Mouse (Mus musculus) layer of hippocampus, postnatal 14 days (tissue): ENCODE data around the gene Shisa6. TPM values are rescaled to one million over a fixed set of nuclear protein-coding genes. Genes with fewer than 3 reads are reported as not detected.

ENCODE experiments used
- DNase-seq, 2 experiments: peaks; one replicate each; pipeline ENCODE4 v3.0.0; 2021 to 2022; ENCODE audit warnings: low spot score in 2 of 2, mixed read lengths in 1 of 2
- long read RNA-seq, 2 experiments: library from polyadenylated mRNA; stranded (forward); transcript quantifications; one replicate each; pipeline ENCODE4 v2.0.0; 2021
- total RNA-seq, 2 experiments: library from RNA; stranded (reverse); gene quantifications; 2 replicates each; pipeline ENCODE4 v1.2.3; 2021

The Shisa6 gene
- total RNA-seq: 100 to 1,000 TPM; 204 to 221 TPM
- long read RNA-seq, experiment 1, full-length matches to known transcripts: 3 of 15 reads
- long read RNA-seq, experiment 1, partial matches to known transcripts: 4 of 15 reads
- long read RNA-seq, experiment 1, other reads (novel, unspliced or antisense): 8 of 15 reads
- long read RNA-seq, experiment 2, full-length matches to known transcripts: 4 of 26 reads
- long read RNA-seq, experiment 2, partial matches to known transcripts: 6 of 26 reads
- long read RNA-seq, experiment 2, other reads (novel, unspliced or antisense): 16 of 26 reads

DNA sequence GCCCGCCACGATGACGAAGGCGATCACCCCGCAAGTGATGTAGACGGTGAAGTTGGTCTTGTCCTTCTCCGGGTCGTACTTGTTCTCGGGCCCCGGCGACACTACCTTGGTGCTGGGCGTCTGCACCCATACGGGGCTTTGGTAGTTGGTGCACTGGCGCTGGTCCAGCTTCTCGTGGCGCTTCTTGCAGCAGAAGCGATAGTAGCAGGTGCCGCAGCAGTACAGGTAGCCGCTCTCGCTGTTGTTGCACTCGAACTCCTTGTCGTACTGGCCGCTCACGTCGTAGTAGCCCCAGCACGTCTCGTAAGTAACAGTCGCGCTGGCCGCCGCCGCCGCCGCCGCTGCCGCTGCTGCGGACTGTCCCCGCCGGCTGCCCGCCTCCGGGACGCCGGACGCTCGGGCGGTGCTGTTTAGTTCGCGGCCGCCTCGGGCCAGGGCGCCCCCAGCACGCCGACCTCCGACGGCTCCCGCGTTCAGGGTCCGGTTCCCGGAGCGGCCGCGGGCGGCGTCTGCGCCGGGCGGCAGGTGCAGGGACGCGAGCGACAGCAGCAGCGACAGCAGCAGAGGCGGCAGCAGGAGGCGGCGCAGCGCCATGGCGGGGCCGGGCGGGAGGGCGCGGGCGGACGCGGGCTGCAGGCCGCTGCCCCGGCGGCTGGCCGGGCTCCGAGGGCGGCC lies at the start of gene Shisa6:
Shisa6 (minus strand) TSS at position 594 of the 675 bp plus-strand sequence.
- DNase-seq: peak; percentile 24 to 53

DNA sequence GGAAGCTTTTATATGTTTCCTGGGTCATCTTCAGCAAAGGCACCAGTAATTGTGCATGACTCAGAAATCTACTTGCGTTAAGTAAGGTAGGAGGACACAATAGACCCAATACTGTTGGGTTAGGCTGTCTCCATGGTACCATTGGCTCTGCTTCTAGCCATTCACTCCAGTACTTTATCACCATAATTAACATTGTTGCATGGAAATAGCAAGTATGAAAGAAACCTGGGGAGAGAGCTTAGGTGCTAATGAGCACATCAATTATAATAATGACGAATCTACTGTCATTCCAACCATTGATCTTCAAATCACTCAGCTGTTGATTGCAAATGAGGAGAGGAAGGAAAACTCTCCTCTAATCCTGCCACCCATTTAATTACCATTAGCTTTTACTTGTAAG lies 48.1 kb upstream of the Shisa6 start:
- DNase-seq: peak in 1 of 2 experiments; percentile 50

DNA sequence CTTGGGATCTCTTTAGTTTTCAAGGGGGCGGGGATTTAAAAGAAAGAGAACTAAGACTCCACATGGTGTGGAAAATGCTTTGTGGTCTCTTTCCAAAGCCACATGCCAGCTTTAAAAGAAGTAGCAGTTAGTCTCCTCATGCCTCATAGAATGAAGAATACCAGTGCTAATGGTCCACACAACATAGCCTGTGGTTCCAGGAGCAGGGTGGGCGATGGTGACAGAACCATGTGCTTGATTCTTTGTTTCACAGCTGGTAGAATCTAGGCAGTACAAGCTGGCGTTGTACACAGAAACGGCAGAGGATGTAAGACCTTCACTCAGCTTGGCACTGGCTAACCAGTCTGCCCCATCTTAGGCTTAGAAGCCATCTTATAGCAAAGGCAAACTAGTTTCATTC lies 43.3 kb upstream of the Shisa6 start:
- DNase-seq: no peak

DNA sequence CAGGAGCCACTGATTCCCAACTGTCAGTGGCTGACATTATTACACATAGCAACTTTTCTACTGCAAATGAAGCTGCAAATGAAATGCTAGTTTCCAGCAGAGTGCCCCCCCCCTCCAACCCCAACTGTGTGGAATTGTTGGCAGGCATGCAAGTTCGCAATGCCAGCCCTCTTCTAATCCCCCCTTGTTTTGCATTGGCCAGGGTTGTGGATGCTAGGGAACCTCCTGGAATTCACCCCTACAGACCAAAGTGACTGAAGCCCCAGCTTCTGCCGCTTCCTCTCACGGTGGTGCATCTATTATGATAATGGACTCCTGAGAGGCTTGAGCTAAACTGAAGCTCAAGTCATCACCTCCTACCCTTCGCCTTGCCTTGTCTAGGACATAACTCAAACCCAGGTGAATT lies 42.6 kb upstream of the Shisa6 start:
- peak; percentile 12 to 35 for DNase-seq

DNA sequence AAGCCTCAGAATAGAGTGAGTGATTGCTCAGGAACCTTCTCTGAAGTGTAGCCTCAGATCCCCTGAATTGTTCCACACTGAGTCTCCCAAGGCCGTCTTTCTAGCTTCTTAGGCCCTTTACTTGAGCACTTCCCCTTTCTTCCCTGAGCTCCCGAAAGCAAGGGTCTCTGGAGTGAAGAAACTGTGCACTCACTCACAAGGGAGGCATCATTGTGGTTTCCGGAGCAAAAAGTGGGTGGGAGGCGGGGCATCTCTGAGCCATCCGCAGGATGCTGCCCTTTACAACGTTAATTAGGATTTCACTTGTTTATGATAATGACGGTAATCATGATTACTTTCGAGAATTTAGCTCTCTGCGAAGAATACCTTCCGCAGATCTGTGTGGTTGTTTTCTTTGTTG lies 41.6 kb upstream of the Shisa6 start:
- DNase-seq: no peak

DNA sequence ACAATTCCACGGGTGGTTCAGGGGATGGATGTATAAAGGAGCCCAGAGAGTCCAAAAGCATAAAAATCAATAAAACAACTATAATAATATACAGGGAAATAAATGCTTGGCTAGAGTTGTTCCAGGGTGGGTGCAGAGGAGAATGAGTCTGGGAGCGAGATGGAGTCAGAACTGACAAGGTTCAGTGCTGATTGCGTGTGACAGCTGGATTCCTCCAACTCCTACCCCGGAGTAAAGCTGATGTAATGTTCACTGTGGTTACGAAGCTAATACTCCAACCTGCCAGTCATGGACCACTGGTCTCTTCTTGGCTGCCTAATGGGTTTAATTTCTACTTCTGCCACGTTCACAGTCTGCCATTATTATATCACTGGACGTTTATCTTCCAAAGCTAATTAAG lies 36.5 kb upstream of the Shisa6 start:
- no peak for DNase-seq

DNA sequence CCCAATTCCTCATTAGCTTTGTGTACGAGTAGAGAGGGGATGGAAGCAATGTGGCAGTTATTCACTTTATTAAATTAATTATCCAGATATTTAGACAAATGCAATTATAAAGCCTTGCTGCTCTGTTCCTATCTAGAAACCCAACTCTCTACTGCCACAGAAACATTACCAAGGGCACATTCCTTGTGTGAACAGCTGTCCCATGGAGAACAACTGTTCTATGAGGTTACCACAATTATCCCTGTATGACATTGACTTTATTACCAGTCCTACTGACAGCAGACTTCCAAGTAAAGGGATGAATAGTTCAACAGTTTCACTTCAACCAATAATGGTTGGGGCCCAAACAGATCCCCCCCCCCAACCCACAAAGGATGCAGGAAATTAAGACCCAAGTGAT lies 12.1 kb upstream of the Shisa6 start:
- DNase-seq: no peak

DNA sequence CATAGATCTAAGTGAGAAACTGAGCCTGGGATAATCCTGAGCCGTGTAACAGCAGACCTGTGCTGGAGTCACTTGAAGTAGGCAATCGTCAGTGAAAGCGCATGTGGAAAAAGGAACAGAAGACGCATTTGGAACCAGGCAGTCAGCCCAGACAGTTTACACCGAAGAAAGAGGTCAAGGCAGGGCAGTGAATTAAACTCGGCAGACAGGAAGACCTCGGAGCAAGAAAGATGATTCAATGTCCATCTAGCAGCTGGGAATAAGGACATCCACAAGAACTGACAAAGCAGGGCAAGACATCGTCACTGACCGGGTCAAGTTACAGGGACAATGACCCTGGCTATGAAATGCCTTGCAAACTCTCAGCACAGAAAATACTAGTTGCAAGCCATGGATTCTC lies 10.1 kb upstream of the Shisa6 start:
- no peak for DNase-seq

DNA sequence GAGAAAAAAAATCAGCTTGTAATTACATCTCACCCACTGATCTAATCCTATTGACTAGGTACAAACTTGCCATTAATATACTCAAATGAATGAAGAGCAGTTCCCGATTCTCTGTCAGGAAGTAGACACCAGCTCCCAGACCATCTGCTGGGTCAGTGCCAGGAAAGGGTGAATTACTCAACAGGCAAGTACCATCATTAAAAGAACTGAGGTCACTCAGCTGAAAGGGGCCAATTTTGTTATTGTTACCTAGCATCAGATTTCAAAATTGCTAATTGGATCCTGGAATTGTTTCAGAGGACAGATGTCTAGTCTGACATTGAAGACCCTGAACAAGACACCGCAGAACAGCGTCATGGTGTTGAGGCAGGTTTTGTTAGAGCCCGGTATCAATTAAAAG lies 9.4 kb upstream of the Shisa6 start:
- DNase-seq: no peak

DNA sequence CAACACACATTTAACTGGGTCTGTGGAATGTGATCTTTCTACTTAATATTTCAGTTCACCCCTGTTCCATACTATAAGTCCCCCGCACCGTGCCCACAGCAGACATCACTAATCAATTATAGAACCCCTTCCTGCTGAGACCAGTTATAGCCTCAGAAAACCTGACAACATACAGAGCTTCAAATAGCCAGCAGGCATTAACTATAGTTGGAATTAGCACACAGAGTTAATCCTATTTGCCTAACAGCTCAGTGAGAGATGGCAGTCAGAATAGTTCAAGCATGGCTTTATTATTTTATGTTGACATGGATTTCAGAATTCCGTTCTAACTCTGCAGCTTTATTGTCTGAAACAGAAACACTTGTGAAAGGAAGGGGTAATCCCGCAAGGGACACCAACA lies 8.5 kb upstream of the Shisa6 start:
- no peak for DNase-seq

DNA sequence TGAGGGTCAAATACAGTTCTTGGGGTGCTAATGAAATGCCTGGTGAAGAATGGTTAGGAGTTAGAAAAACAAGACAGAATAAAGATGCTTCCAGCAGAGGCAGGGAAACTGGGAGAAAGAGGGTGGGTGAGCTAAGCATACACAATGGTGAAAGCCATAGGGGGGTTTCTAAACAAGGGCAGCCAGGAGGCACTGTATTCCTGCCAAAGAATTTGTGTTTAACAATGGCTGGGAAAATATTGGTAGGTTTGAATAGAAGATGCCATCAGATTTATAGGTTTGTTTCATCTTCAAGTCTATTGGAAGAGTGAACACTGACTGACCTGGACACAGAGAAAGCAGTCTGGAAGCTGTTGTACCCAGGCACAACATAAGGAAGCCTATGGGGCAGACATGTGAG lies 2.4 kb upstream of the Shisa6 start:
- DNase-seq: no peak

DNA sequence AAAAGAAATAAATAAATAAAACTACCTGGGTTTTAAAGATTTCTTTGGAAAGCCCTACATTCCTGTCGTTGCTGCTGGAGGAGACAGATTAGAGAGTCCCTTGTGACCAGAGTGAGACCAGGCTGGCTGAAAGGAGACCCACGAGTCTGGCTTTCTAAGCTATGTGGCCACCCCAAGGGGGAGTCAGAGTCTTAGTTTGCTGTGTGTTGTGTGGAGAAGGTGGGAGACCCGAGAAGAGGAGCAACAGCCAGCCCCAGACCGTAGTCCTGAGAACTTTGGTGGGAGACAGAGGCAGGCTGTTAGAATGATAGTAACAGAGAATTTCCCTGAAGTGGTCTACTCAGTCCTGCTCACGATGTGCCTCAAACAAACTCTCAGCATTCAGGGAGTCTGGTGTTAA lies 1.6 kb upstream of the Shisa6 start:
- peak in 1 of 2 experiments; percentile 37 for DNase-seq

DNA sequence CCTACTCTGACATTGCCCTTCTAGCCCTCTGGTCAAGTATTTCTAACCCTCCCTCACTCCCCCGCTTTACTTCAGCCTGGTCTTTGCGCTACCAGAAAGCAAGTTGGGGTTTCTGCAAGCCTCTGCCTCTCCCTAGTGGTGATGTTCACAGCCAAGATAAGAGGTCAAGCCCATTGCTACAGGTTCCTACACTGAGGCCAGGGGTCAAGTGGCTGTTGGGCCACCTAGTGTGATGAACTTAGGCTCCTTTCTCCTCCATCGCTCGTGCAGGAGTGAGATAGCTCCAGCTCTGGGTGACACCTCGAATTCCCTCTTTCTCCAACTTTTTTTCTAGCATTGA lies 1.2 kb upstream of the Shisa6 start:
- DNase-seq: peak in 1 of 2 experiments; percentile 41

DNA sequence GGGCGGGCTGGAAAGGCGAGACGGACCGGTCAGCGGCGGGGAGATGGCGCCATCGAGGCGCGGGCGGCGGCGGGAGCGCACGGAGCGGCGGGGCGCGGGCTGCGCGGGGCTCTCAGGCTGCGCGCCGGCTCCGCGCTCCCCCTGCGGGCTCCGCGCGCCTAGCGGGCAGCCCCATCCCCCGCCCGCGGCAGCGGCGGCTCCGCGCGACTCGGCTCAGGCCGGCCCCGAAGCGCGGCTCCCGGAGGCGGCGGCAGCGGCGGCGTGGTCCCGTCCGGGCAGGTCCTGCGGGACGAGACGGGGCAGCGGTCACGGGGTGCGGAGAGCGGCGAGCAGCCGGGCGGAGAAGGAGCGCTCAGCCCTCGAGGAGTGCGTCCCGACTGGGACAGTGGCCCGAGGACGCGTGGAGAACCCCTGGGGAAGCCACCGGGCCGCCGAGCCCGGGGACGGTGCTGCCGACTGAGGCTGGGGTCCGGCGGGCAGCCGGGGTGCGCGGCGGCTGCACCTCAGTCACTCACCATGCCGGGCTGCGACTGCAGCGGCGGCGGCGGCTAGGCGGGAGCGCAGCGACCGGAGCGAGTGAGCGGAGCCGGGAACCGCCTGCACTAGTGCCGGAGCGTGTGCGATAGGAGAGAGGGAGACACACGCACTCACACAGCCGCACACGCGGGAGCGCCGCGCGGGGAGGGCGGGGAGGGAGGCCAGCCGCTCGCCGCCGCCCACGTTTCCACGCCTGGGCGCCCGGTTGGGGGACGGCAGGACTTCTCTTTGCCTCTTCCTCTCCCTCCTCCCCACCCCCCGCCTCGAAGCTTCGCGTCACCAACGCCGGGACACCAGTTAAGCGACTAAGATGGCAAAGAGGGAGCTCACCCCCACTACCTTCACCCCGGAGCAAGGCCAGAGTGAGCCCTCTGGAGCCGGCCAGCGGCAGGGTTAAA lies 549 bp upstream of the Shisa6 start:
- peak; percentile 48 to 59 for DNase-seq

DNA sequence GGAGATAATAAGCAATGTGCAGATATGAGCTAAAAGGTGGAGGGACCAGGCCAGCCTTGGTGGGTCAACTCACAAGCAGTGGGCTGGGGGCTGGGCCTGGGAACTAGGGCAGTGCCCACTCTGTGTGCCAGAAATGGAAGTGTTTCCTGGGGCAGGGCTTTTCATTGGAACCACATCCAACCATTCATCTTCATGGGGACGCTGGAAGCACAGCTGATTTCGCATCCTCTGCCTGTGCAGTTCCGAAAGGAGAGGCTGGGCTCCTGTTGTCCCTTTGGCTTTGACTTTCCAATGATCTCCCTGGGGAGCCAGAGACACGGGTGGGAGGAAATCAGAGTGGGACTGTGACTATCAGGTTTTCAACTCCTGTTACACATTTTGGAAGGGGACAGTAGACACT lies 1.5 kb downstream of the Shisa6 start:
- DNase-seq: peak in 1 of 2 experiments; percentile 28

DNA sequence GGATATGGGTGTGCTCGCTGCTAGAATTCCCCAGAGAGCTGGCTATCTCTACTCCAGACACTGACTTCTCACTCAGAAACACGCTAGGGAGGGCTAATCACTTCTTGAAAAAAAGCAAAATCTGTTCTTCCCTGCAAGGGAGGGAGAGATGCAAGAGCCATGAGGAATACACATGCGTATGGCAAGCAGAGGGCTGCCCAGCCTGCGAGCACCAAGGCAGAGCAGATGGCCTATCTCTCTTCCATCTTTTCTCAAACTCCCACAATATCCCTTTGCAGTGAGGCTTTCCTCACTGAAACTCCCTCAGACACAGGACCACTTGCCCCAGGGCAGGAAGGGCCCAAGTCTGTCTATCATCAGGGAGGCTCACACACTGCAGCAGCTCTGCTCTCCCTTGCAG lies 3.4 kb downstream of the Shisa6 start:
- peak in 1 of 2 experiments; percentile 49 for DNase-seq

DNA sequence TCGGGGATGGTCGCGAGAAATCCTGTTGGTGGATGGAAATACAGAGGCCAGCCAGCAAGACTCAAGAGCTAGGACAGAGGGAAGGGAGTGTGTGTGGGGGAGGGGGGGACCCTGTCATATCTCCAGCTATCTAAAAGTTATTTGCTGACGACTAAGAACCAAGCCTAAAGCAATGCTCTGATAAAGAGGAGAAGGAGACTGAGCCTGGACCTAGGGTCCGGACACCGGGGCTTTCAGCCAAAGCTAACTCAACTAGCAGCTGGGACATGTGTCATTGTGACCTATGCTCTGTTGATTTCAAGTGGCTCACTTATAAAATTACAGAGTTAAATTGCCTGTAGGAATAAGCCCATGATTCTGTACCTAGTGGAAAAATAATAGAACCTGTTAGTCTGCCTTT lies 6.4 kb downstream of the Shisa6 start:
- DNase-seq: no peak

DNA sequence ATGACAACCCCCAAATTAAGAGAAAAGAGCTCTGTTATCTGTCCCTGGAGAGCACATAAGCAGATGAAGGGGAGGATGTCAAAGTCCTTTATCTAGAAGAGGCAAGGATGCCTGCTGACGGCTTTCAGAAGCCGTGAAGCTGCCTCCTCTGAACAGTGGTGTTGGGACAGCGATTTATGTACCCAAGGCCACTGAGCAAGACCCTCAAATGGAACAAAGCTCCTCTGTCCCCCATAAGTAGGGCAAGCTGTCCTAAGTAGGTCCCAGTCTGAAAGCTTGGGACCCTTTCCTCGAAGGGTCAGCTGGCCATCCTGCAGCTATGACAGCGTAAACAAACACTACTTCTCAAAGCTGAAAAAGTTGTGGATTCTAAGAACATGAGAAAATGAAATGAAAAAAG lies 11.4 kb downstream of the Shisa6 start:
- no peak for DNase-seq

DNA sequence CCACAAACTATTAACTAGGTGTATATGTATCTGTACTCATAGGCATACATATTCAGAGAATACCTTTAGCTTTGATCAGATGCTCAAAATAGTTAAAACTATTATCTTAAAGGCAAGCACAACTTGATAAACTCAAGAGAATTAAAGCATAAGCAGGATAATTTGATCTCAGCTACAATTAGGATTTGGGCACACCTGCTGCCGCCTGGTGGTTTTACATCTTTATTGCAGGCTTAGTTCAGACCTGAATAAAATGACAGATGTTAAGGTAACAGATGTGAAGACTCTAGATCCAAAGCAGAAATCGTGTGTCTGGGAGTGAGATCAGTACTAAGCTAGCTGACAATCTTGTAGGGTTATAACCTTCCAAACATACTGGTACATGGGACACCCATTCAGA lies 24.8 kb downstream of the Shisa6 start:
- DNase-seq: no peak

DNA sequence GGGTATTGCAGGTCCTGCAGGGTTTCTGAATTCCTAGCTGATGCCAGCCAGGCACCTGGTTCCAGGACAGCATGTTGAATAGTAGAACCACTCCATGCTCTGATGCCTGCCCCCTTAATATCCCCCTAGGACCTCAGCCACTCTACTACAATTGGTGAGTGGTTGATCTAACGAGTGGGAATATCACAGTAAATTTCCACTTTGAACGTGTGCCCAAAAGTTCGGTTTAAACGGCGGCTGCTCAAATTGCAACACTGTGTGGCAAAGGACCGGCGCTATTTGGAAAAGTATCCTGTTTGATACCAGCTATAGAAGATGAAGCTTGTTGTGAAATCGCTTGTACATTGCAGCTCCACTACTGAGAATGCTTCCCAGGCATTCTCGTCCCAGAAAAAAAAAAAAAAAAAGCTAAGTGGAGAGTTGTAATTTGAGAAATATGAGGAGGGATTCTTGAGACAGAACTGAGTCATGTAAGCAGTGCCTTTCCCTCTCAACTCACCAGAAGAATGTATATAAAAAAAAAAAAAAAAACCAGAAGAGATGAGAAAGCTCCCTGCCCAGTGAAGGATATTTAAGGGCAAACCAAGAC lies 26.8 kb downstream of the Shisa6 start:
- no peak for DNase-seq

DNA sequence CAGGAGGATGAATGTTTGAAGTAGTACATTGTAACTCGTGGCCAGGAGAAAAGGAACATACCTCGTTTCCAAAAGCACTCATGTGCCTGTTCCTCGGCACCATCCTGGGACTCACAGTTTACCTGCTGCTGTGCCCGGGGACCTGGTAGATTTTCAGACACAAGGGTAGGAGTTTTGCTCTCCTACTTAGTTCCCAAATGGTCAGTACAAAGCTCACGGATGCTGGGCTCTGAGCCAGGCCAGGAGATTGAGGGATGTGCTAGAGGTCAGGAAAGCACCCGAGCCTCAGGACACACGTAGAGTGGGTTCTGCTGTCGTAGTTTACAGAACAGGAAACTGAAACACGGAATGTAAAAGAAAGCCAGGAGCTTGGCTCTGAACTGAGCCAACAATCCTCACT lies 29.5 kb downstream of the Shisa6 start:
- no peak for DNase-seq

DNA sequence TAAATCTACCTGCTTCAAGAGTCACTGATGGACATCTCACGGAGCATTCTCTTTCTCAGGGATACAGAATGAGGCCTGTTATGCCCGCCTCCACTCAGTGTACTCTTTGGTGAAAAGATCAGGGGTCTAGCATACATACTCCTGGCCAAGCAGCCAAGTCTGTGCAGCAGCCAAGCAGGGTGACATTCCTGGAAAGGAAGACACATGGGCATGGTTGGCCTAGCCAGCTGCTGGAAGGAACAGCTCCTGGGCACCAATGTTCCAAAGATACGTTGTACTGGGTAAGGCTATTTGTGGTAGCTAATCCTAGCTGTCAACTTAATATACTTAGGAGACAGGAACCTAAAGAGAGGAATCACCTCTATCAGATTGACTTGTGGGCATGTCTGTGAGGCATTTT lies 31.4 kb downstream of the Shisa6 start:
- no peak for DNase-seq
